Mouse (Mus musculus) mouse embryonic stem cell (cell line): ENCODE measurements around the gene Optn.

Source experiments
- in situ Hi-C, 2 experiments: fragments of 300-500 bp; cut with MboI; formaldehyde crosslinking; loops; 1 replicate in 1 of 2; 3 replicates in 1 of 2; pipeline ENCODE4 v1.14.3; 2019 to 2020; ENCODE audit warnings: low sequenced_read_pairs in 2 of 2, low pct_unique_long_range_greater_than_20kb in 1 of 2, mixed read lengths in 1 of 2; ENCODE audit not compliant: unreplicated experiment in 1 of 2

Gene Optn

GRCm38 (mm10) chr2:5035241-5035640, 28.6 kb downstream of the Optn start:
- in situ Hi-C loops, result no loop called here

- in situ Hi-C loops, result no loop called here
Observed at GRCm38 (mm10) chr2:5034801-5035200, 29.1 kb downstream of the Optn start.

GRCm38 (mm10) chr2:5033546-5034420, 30.1 kb downstream of the Optn start:
- in situ Hi-C loops, result no loop called here

- in situ Hi-C loops, result no loop called here
Observed at GRCm38 (mm10) chr2:5032665-5033064, 31.2 kb downstream of the Optn start.

GRCm38 (mm10) chr2:5031215-5031614, 32.6 kb downstream of the Optn start:
- in situ Hi-C loops, result no loop called here

- in situ Hi-C loops, result no loop called here
Observed at GRCm38 (mm10) chr2:5029808-5030207, 34.0 kb downstream of the Optn start.

GRCm38 (mm10) chr2:5028047-5028446, 35.8 kb downstream of the Optn start:
- in situ Hi-C loops, result no loop called here

- in situ Hi-C loops, result no loop called here
Observed at GRCm38 (mm10) chr2:5027057-5027456, 36.8 kb downstream of the Optn start.

- in situ Hi-C loops, result no loop called here
Observed at GRCm38 (mm10) chr2:5025162-5025733, 38.6 kb downstream of the Optn start.

- in situ Hi-C loops, result no loop called here
Observed at GRCm38 (mm10) chr2:5023699-5024399, 40.0 kb downstream of the Optn start.

GRCm38 (mm10) chr2:5023275-5023674, 40.6 kb downstream of the Optn start:
- in situ Hi-C loops, result no loop called here

- in situ Hi-C loops, result no loop called here
Observed at GRCm38 (mm10) chr2:5019708-5020107, 44.1 kb downstream of the Optn start.

- in situ Hi-C loops, result no loop called here
Observed at GRCm38 (mm10) chr2:5016922-5017321, 46.9 kb downstream of the Optn start.

- in situ Hi-C loops, result no loop called here
Observed at GRCm38 (mm10) chr2:5015527-5015926, 48.3 kb downstream of the Optn start.

- in situ Hi-C loops, result no loop called here
Observed at GRCm38 (mm10) chr2:5014616-5015015, 49.2 kb downstream of the Optn start.

- in situ Hi-C loops, result no loop called here
Observed at GRCm38 (mm10) chr2:5012491-5013324, 51.1 kb downstream of the Optn start, which contains the start of gene Mcm10. TSS of gene Mcm10 (minus strand) at chr2:5012791.

GRCm38 (mm10) chr2:5011898-5012490, 51.9 kb downstream of the Optn start:
- in situ Hi-C loops, result no loop called here

- in situ Hi-C loops, result no loop called here
Observed at GRCm38 (mm10) chr2:5007107-5007506, 56.7 kb downstream of the Optn start.
